Mouse (Mus musculus): Measurements from ENCODE around the gene Ubald2.

- no peak for TF ChIP-seq CTCF (IDR thresholded peaks at IDR 0.05 in 2 of 3, conservative IDR thresholded peaks at IDR 0.05 in 1 of 3; ENCODE audit: control insufficient read depth in 1 of 3, insufficient read depth in 1 of 3, low read depth in 2 of 3, low read length in 3 of 3, poor library complexity in 1 of 3, severe bottlenecking in 1 of 3)
- TF ChIP-seq GATA1 (IDR thresholded peaks at IDR 0.05; ENCODE audit: low read depth, low read length): no peak
Measured at GRCm38 (mm10) chr11:116434287-116434966, 533 bp downstream of the Ubald2 start.
